Mouse (Mus musculus) 3T3-L1 (cell line): ENCODE data around the gene Bbx.

Source experiments
- DNase-seq: peaks from one replicate; pipeline ENCODE4 v3.0.0-alpha.2; 2015; ENCODE audit warnings: low read depth, low spot score

Bbx gene

GRCm38 (mm10) chr16:50230624-50231023 lies 201.6 kb downstream of the Bbx start:
- DNase-seq = no peak

GRCm38 (mm10) chr16:50228833-50229232 lies 203.4 kb downstream of the Bbx start:
- DNase-seq = no peak

- DNase-seq = no peak
Measured at GRCm38 (mm10) chr16:50226274-50226673, 205.9 kb downstream of the Bbx start.

- no peak for DNase-seq
Measured at GRCm38 (mm10) chr16:50224946-50225345, 207.2 kb downstream of the Bbx start.

DNA sequence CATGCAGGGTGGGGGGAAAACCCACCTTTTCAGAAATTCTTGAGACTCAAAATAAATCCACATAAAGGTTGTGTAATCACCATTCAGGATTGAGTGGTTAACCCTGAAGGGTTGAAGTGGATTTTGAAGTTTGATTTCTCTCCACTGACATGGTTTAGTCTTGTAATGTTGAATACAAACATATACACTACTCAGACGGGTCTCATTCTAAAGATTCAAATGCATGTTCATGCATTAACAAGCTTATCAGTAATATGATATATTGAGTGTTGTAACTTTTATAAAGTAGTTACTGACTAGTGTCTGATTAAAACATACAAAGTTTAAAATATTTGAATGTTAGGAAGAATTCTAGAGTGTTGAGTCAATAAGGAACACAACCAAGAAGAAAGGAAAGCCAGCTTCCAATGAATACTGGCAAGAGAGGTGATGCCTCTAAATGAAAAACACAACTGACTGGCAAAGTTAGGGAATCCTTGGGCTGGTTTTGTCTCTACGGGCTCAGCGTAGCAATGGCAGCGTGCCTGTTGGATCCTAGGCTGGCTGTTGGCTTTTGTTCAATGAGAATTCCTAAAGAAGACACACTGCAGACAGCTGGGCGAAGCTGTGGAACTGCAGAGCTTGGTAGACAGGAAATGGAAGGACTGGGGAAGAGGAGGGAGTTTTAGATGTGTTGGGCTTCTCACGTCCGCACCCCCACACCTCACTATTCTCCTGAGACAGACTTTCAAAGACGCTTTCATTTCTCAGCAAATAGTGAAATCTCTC lies 211.3 kb downstream of the Bbx start:
- DNase-seq = no peak

DNA sequence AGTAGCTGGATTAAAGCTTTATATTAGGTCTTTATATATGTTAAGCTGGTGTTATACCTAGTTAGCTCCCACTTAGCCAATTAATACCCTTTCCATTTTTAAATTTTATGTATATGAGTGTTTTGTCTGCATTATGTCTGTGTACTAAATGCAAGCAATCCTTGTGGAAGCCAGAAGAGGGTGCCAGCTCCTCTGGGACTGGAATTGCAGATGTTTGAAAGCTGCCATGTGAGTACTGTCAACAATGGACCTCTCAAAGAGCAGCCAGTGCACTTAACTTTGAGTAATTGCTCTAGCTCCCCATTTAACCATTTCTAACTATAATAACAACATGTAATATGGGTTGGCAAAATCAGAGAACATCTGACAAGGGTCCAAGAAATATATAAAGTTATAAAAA lies 215.1 kb downstream of the Bbx start:
- peak; percentile 51 for DNase-seq

DNA sequence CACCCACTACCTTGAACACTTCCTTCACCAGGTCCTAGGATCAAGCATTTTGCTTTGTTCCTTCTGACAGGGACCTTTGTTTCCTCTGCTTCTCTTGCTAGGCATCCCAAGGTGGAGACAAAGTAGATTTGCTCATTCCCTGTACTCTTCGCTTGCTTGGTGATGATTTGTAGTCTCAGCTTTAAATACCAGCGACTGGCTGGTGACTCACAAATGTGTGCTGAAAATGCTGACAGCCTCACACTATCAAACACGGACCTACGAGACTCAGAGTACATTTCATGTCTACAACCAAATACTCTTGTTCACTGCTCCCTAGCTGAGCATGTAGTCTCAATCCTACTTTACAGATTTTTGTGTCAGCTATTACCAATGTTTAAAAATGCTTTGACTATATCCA lies 220.5 kb downstream of the Bbx start:
- peak; percentile 52 for DNase-seq

- peak; percentile 8 for DNase-seq
Measured at GRCm38 (mm10) chr16:50211231-50211630, 221.0 kb downstream of the Bbx start.

DNA sequence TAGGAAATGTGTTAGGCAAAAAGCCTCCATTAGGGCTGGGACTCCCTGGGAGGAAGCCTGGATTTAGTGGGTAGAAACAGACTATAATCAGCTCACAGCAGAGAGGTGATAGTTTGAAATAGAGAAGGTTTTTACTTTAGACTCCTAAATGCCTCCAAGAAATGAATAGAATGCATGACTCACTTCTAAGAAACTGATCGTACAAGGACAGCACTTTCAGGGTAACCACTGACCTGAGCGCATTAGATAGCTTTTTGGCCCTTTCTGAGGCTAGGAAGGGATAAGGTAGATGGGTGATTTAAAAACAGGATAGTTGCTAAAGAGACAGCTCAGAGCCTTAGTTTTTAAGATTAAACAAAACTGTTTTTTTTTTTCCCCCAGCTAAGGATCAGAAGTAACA lies 221.4 kb downstream of the Bbx start:
- no peak for DNase-seq

DNA sequence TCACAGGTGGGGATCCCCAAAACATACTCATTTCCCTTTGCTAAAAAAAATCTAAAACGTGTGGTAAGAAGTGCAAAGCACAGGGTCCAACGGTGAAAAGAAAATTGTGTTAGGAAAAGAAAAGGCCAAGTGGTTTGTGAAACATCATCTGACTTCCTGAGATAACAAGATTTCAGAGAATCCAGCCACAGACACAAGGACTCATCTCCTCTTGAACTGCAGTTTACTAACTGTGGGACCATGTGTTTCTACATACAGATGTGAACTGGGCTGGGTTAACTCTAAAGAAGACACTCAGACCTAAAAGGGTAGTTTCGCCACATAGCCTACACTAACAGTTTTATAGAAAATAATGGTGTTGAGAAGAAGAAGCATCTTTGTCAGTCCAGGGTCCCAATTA lies 227.2 kb downstream of the Bbx start:
- no peak for DNase-seq

DNA sequence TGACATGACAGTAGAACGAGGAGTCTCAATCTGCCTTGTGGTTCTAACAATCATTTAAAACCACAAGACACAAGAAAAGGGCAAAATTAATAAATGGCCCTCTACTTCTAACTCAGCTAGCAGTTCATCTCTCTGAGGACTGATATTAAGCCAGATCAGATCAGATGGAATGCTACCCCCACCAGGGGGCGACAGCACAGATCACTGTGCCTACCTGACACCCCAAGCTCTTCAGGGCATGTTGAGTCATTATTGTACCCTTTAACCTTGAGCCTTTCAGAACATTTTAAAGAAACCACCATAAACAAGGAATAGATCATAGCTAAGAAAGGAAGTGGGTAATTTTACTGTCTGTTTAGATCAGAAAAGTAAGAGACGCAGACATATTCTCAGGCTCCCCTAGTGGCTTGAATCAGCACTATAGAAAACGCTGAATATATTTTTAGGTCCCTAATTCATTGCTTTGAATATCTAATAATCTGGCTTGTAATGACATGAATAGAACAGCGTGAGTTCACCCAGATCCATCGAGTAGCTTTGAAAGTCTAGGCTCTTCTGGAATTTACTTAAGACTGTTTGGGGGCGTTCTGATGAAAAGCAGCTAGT lies 230.5 kb downstream of the Bbx start:
- DNase-seq = peak; percentile 76

GRCm38 (mm10) chr16:50200214-50200613 lies 232.0 kb downstream of the Bbx start:
- DNase-seq = no peak

GRCm38 (mm10) chr16:50196118-50196517 lies 236.1 kb downstream of the Bbx start:
- no peak for DNase-seq

- DNase-seq = no peak
Measured at GRCm38 (mm10) chr16:50192626-50193025, 239.6 kb downstream of the Bbx start.

DNA sequence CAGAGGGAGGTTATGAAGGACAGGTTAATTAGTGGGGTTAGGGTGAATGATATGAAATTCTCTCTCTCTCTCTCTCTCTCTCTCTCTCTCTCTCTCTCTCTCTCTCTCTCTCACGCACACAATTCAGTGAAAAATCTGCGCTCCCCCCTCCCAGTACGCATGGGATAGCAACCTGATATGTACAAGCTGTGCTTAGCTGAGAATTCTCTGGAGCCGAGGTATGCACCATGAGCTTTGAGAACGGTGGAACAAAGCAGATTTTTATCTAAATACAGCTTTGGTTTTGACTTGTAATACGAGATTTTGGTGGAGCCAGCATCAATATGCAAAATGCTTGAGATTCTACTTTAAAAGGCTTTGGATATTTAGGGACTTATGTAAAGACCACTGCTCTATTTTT lies 243.1 kb downstream of the Bbx start:
- no peak for DNase-seq

DNA sequence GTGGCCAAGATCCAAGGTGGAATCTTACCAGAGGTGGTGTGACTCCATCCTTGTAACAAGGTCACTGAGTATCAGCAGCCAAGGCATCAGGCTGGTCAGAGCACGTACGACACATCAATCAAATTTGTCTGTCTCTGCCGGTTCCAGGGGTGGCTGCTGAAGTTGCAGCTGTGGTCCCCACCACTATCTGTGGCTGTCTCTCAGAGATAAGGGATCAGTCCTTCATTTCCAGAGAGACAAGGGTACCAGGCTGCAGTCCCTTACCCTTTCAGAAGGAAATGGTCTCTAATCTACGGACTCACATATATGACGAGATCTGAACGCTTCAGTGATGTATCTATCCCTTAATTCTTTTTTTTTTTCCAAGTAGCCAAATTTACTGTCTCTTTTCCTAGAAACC lies 245.6 kb downstream of the Bbx start:
- DNase-seq = no peak

GRCm38 (mm10) chr16:50185041-50185440 lies 247.1 kb downstream of the Bbx start:
- DNase-seq = peak; percentile 71

DNA sequence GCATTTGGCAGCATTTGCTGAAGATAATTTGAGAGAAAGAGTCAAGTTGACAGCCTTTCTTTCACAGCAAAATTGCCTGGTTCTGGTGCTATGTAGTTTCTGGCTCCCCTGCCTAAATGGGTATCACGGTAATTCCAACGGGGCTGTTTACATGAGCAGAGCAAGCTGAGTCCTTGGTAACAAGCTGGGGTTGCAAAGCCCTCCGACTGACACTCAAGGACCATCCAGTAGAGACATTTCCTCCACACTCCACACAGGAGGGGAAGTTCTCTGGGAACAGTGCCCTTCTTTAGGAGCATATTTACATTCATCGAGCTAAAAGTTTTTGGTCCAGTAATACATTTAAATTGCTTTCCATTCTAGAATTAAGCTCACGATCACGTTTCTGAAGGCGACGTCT lies 249.2 kb downstream of the Bbx start:
- no peak for DNase-seq

GRCm38 (mm10) chr16:50182561-50182960 lies 249.6 kb downstream of the Bbx start:
- DNase-seq = no peak

DNA sequence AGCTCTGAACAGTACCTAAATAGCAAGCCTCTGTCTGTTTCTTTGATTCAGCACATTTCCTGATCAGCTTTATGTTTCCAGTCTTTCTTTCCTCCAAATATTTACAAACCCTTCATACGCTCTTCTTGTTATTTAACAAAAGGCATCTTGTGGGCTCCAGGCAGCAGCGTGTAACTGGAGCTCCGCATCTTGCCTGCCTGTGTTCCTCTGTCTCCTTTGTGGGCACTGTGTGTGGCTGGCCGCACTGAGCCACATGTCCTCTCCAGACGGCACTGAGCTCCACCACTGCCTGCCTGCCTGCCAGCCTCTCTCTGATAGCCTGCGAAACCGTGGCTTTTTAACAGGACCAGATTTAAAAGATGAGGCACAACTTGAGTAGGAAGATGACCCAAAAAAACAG lies 259.4 kb downstream of the Bbx start:
- DNase-seq = no peak

DNA sequence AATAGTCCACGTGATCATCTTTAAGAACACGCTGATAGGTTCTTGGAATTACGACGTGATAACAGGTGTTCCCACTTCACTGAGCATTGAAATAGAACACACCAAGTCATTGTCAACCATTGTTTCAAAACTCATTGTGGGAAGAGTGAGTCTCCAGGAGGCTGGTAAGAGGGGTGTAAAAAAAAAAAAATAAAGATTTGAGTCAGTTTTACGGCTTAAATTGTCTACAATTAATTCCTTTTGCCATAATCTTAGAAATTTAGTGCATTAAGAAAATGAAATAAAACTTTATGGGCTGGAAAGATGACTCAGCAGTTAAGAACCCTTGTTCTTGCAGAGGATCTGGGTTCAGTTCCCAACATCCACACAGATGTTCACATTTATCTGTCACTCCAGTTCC lies 261.4 kb downstream of the Bbx start:
- DNase-seq = peak; percentile 19

DNA sequence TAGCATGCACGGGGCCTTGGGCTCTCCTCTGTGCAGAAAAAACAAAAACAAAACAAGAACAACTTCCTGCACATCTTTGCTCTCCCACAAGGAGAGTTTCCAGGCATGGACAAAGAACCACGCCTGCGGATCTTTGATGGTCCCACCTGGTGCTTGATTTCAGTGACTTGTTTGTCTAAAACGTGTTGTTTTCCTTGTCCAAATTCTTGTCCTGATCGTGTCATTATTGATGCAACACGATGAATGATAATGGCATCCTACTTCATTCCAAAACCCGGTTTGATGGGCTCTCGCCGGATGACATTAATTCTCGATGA lies 264.2 kb downstream of the Bbx start:
- DNase-seq = no peak

- DNase-seq = peak; percentile 85
Measured at GRCm38 (mm10) chr16:50167231-50167982, 264.8 kb downstream of the Bbx start.
